Mouse (Mus musculus) myocyte (in vitro differentiated cells): Measurements from ENCODE around the gene Npas2. TPM values are rescaled to one million over a fixed set of nuclear protein-coding genes. Genes with fewer than 3 reads are reported as not detected.
A peak's percentile ranks its signal among the peaks of the same experiment; 100 is the strongest.

Experiments
- H3K27me3 ChIP-seq: one replicate; pipeline ENCODE4 v1.6.1; 2011; ENCODE audit not compliant: control insufficient read depth, insufficient read depth, insufficient read length
- H3K36me3 ChIP-seq: one replicate; pipeline ENCODE4 v1.6.1; 2011; ENCODE audit not compliant: control insufficient read depth, insufficient read depth
- H3K4me2 ChIP-seq: one replicate; pipeline ENCODE4 v1.6.1; 2011; ENCODE audit warnings: low read depth, control low read depth
- H3K4me3 ChIP-seq: one replicate; pipeline ENCODE4 v1.5.1; 2011; ENCODE audit warnings: mild to moderate bottlenecking, control low read depth, moderate library complexity
- H3K79me2 ChIP-seq: one replicate; pipeline ENCODE4 v1.6.1; 2011; ENCODE audit not compliant: control insufficient read depth, insufficient read depth
- H3ac ChIP-seq: one replicate; pipeline ENCODE4 v1.6.1; 2011; ENCODE audit not compliant: control insufficient read depth, insufficient read length
- CEBPB ChIP-seq: IDR thresholded peaks from 2 replicates; pipeline ENCODE4 v1.6.1; 2011; ENCODE audit warnings: mild to moderate bottlenecking, moderate library complexity; ENCODE audit not compliant: poor library complexity, insufficient read depth, severe bottlenecking
- E2F4 ChIP-seq: IDR thresholded peaks from one replicate; pipeline ENCODE4 v1.6.1; 2011; ENCODE audit warnings: mild to moderate bottlenecking, control low read depth, moderate library complexity; ENCODE audit not compliant: insufficient read depth
- MAX ChIP-seq: IDR thresholded peaks from one replicate; pipeline ENCODE4 v1.6.1; 2011; ENCODE audit warnings: low read depth, mild to moderate bottlenecking, control low read depth
- MYOD1 ChIP-seq, 3 experiments: IDR thresholded peaks; one replicate each; pipeline ENCODE4 v1.6.1; 2011; ENCODE audit warnings: control low read depth in 2 of 3, low read depth in 2 of 3, mild to moderate bottlenecking in 2 of 3, moderate library complexity in 1 of 3; ENCODE audit not compliant: insufficient read length in 2 of 3, control insufficient read depth in 1 of 3
- MYOG ChIP-seq, 3 experiments: IDR thresholded peaks; one replicate each; pipeline ENCODE4 v1.6.1; 2011; ENCODE audit warnings: control low read depth in 2 of 3, low read depth in 2 of 3, mild to moderate bottlenecking in 2 of 3; ENCODE audit not compliant: insufficient read length in 2 of 3, control insufficient read depth in 1 of 3, insufficient read depth in 1 of 3
- POLR2A ChIP-seq: IDR thresholded peaks from one replicate; pipeline ENCODE4 v1.6.1; 2011; ENCODE audit warnings: low read depth, mild to moderate bottlenecking, control low read depth, moderate library complexity; ENCODE audit not compliant: insufficient read length
- POLR2AphosphoS2 ChIP-seq: IDR thresholded peaks from one replicate; pipeline ENCODE4 v1.6.1; 2011; ENCODE audit warnings: low read depth, control low read depth; ENCODE audit not compliant: insufficient read length
- REST ChIP-seq: IDR thresholded peaks from one replicate; pipeline ENCODE4 v1.6.1; 2011; ENCODE audit warnings: mild to moderate bottlenecking, control low read depth, moderate library complexity; ENCODE audit not compliant: insufficient read depth, insufficient read length
- SRF ChIP-seq: IDR thresholded peaks from one replicate; pipeline ENCODE4 v1.6.1; 2011; ENCODE audit warnings: low read depth; ENCODE audit not compliant: control insufficient read depth, insufficient read length
- TCF12 ChIP-seq: IDR thresholded peaks from one replicate; pipeline ENCODE4 v1.6.1; 2011; ENCODE audit warnings: mild to moderate bottlenecking, control low read depth; ENCODE audit not compliant: poor library complexity, insufficient read depth, severe bottlenecking
- TCF3 ChIP-seq: IDR thresholded peaks from one replicate; pipeline ENCODE4 v1.6.1; 2011; ENCODE audit warnings: low read depth, control low read depth; ENCODE audit not compliant: insufficient read length
- USF1 ChIP-seq: IDR thresholded peaks from one replicate; pipeline ENCODE4 v1.6.1; 2011; ENCODE audit warnings: low read depth, mild to moderate bottlenecking, control low read depth, moderate library complexity
- polyA plus RNA-seq: library from polyadenylated mRNA; unstranded; fragments of >200 nt; fragmentation: generic; extraction: Trizol; gene quantifications from one replicate; pipeline ENCODE4 v1.2.1, GENCODE M21; 2012; ENCODE audit warnings: missing spikeins

The Npas2 gene
- polyA plus RNA-seq, 1 experiment = 0.01 TPM

- no peaks in the 10 kb centered on the region for H3K36me3 ChIP-seq
- H3ac ChIP-seq = no peak overlapping the region
- H3K79me2 ChIP-seq = no peaks in the 10 kb centered on the region
- no peak overlapping the region for H3K4me3 ChIP-seq
- no peak for TF ChIP-seq MAX
- H3K27me3 ChIP-seq = peaks cover 5% of the 10 kb centered on the region
- no peak overlapping the region for H3K4me2 ChIP-seq
These were observed 6.7 kb upstream of the Npas2 start for GRCm38 (mm10) chr1:39186711-39187437.

DNA sequence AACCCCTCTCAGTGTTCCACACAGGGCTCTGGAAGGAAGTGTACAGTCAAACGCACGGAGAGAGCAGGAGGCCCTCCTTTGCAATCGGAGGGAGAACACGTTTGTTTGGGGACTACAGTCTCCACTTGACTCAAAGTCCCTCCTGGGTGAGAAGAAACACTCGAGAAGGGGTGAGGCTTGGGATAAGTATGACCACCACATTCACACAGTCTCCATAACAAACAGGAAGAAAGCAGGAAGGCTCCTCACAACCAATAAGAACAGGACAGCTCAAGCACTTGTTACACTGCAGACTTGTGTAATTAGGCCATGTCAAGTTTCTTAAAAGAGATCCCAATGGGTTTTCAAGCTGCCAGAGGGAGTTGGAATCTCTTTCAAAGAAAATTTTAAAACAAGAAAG, 2.4 kb upstream of the Npas2 start:
- Histone ChIP-seq H3K27me3 (peaks cover 36% of the 10 kb centered on the region), H3K4me2 (no peak overlapping the region), H3K79me2 (no peaks in the 10 kb centered on the region), H3ac (no peak overlapping the region), H3K4me3 (no peak overlapping the region), H3K36me3 (no peaks in the 10 kb centered on the region)
- TF ChIP-seq E2F4 = no peak

DNA sequence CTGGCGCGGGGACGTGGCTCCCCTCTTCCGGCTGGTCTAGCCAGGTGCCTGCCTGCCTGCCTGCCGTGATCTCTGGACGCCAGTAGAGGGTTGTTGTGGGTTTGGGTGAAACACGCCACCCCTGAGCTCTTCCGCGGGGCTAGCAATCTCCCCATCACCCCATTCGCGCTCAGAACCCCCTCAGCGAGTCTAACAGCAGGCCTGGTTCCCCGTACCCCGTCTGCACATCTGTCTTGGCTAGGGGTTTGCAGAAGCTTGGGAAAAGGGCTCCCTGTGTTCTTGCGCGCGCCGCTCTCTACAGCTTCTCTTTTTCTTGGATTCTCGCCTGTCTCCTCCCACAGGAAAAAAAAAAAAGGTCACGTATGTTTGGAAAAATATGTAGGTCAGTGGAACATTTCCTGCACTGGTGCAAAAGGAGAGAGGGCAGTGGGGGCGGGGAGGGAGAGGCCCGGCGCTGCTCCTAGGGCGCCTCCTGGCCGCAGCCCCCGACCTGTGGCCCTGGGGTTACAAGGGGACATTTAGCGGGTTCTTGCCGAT, 1.0 kb upstream of the Npas2 start:
- Histone ChIP-seq H3K79me2 (no peaks in the 10 kb centered on the region), H3ac (no peak overlapping the region), H3K4me2 (peak overlapping the region; percentile 18), H3K36me3 (no peaks in the 10 kb centered on the region), H3K4me3 (no peak overlapping the region), H3K27me3 (peaks cover 36% of the 10 kb centered on the region)
- TF ChIP-seq USF1 (no peak), CEBPB (no peak), MAX (no peak), MYOD1 (IDR thresholded peaks at IDR 0.05; ENCODE audit: control insufficient read depth in 1 of 3, insufficient read length in 2 of 3, low read depth in 2 of 3) (no peak), REST (no peak), TCF3 (no peak), POLR2AphosphoS2 (no peak), MYOG (IDR thresholded peaks at IDR 0.05; ENCODE audit: control insufficient read depth in 1 of 3, insufficient read depth in 1 of 3, insufficient read length in 2 of 3, low read depth in 2 of 3) (no peak), SRF (no peak), E2F4 (no peak), TCF12 (no peak), POLR2A (no peak)

- no peak overlapping the region for H3ac ChIP-seq
- no peaks in the 10 kb centered on the region for H3K36me3 ChIP-seq
- no peaks in the 10 kb centered on the region for H3K79me2 ChIP-seq
- TF ChIP-seq MYOG (IDR thresholded peaks at IDR 0.05; ENCODE audit: control insufficient read depth in 1 of 3, insufficient read depth in 1 of 3, insufficient read length in 2 of 3, low read depth in 2 of 3) (no peak), USF1 (no peak), MYOD1 (IDR thresholded peaks at IDR 0.05; ENCODE audit: control insufficient read depth in 1 of 3, insufficient read length in 2 of 3, low read depth in 2 of 3) (no peak), TCF3 (no peak), POLR2AphosphoS2 (no peak)
- H3K4me2 ChIP-seq = peak overlapping the region; percentile 24
- peaks cover 36% of the 10 kb centered on the region for H3K27me3 ChIP-seq
- no peak overlapping the region for H3K4me3 ChIP-seq
These were observed 538 bp downstream of the Npas2 start for GRCm38 (mm10) chr1:39193862-39194675.

DNA sequence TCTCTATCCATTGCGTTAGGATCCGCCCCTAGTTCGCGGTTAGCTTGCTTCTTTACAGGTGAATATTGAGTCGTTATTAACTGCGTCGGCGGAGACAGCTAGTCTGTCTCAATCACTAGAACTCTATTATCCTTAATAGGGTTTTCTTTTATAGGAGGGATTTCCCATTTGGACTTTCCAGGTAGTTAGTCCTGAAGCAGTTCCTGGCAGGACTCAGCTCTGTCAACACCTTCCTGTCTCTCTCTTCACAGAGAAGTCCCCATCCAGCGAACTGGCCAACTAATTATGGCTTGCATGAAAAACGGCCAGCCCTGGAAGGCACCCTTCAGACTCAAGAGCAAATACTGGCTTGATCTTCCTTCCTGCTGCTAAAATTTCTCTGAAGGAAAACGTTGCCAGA, 1.4 kb downstream of the Npas2 start:
- H3K4me3 ChIP-seq = no peak overlapping the region
- no peak overlapping the region for H3ac ChIP-seq
- no peaks in the 10 kb centered on the region for H3K79me2 ChIP-seq
- H3K36me3 ChIP-seq = no peaks in the 10 kb centered on the region
- peaks cover 36% of the 10 kb centered on the region for H3K27me3 ChIP-seq
- no peak for TF ChIP-seq MYOD1 (IDR thresholded peaks at IDR 0.05; ENCODE audit: control insufficient read depth in 1 of 3, insufficient read length in 2 of 3, low read depth in 2 of 3)
- TF ChIP-seq TCF12 = no peak
- TF ChIP-seq POLR2A = no peak
- no peak for TF ChIP-seq SRF
- TF ChIP-seq USF1 = no peak
- no peak for TF ChIP-seq TCF3
- TF ChIP-seq POLR2AphosphoS2 = no peak
- TF ChIP-seq CEBPB = no peak
- TF ChIP-seq MYOG (IDR thresholded peaks at IDR 0.05; ENCODE audit: control insufficient read depth in 1 of 3, insufficient read depth in 1 of 3, insufficient read length in 2 of 3, low read depth in 2 of 3) = no peak
- no peak for TF ChIP-seq E2F4
- no peak for TF ChIP-seq MAX
- no peak overlapping the region for H3K4me2 ChIP-seq
